In genomic region chr7:25710519-25711130, GRCm38 (mm10) we compare ENCODE assay signal across 7 mouse cellular contexts. TPM values are rescaled to one million over a fixed set of nuclear protein-coding genes. Genes with fewer than 3 reads are reported as not detected.
A peak's percentile ranks its signal among the peaks of the same experiment; 100 is the strongest.
DNase-seq lines count a peak whose midpoint lies in the region; ATAC-seq and TF ChIP-seq lines count a peak whose summit lies in the region.

No protein-coding gene starts in this region.

- DNase-seq in lung, embryonic 14.5 days: no peak
- DNase-seq in lung, adult 18-20 months: no peak
- DNase-seq in gastrocnemius, postnatal 14 days: no peak

- peak; percentile 20; the same call in 1 of the 2 replicates for TF ChIP-seq POLR2A in cortical plate, adult 2 months (IDR thresholded peaks at IDR 0.05; ENCODE audit: extremely low read depth, insufficient read depth, low read length)

- no peak overlapping the region for H3K4me3 ChIP-seq in lung, embryonic 14.5 days (ENCODE audit: low read depth, low read length)
- no peak overlapping the region for H3K4me3 ChIP-seq in cortical plate, adult 2 months (ENCODE audit: insufficient read depth, low read length)
- peak overlapping the region; percentile 16; the same call in 1 of the 2 replicates for H3K4me3 ChIP-seq in heart, embryonic 16.5 days (ENCODE audit: low read length)
- H3K4me3 ChIP-seq in liver, embryonic 12.5 days: no peak overlapping the region
- no peak overlapping the region for H3K4me3 ChIP-seq in stomach, embryonic 15.5 days (replicated peaks)

- intact Hi-C loops in gastrocnemius, postnatal 14 days (cut with DNase I; ENCODE audit: low total_unique reads): no loop called here

- peak overlapping the region; percentile 23 for H3K4me2 ChIP-seq in lung, embryonic 14.5 days
- peak overlapping the region; percentile 56 for H3K4me2 ChIP-seq in heart, embryonic 16.5 days (ENCODE audit: low read depth, low read length)
- H3K4me2 ChIP-seq in liver, embryonic 12.5 days: peak overlapping the region; percentile 17
- no peak overlapping the region; the same call in 1 of the 2 replicates for H3K4me2 ChIP-seq in stomach, embryonic 15.5 days

- peak overlapping the region; percentile 20 for H3K9ac ChIP-seq in lung, embryonic 14.5 days
- H3K9ac ChIP-seq in heart, embryonic 16.5 days (ENCODE audit: low read length): peak overlapping the region; percentile 68
- peak overlapping the region; percentile 40; the same call in 1 of the 2 replicates for H3K9ac ChIP-seq in liver, embryonic 12.5 days
- no peak overlapping the region for H3K9ac ChIP-seq in stomach, embryonic 15.5 days

- no peaks in the 10 kb centered on the region for H3K27me3 ChIP-seq in lung, embryonic 14.5 days (ENCODE audit: insufficient read depth, low read length)
- no peaks in the 10 kb centered on the region for H3K27me3 ChIP-seq in heart, embryonic 16.5 days (ENCODE audit: control insufficient read depth, insufficient read depth, low read length)
- no peaks in the 10 kb centered on the region for H3K27me3 ChIP-seq in liver, embryonic 12.5 days (replicated peaks)
- H3K27me3 ChIP-seq in stomach, embryonic 15.5 days (replicated peaks): no peaks in the 10 kb centered on the region

- no peak for TF ChIP-seq CTCF in lung, embryonic 14.5 days (IDR thresholded peaks at IDR 0.05; ENCODE audit: low read depth)
- no peak for TF ChIP-seq CTCF in cortical plate, adult 2 months (IDR thresholded peaks at IDR 0.05; ENCODE audit: extremely low read depth, insufficient read depth, low read length)

- no peak for ATAC-seq in lung, embryonic 14.5 days (ENCODE audit: insufficient read depth)
- no peak; the same call in 1 of the 2 replicates for ATAC-seq in heart, embryonic 16.5 days (replicated peaks; ENCODE audit: extremely low read depth, insufficient read depth, low FRiP score)
- ATAC-seq in liver, embryonic 12.5 days: peak; percentile 18; the same call in 1 of the 2 replicates
- ATAC-seq in stomach, embryonic 15.5 days (ENCODE audit: insufficient read depth, low FRiP score, low read depth): peak; percentile 1; the same call in 1 of the 2 replicates

- peaks cover 21% of the 10 kb centered on the region for H3K4me1 ChIP-seq in lung, embryonic 14.5 days (ENCODE audit: insufficient read depth)
- peaks cover 11% of the 10 kb centered on the region for H3K4me1 ChIP-seq in cortical plate, adult 2 months (ENCODE audit: control insufficient read depth, insufficient read depth, low read length)
- H3K4me1 ChIP-seq in heart, embryonic 16.5 days (ENCODE audit: control insufficient read depth, insufficient read depth, low read length): peaks cover 46% of the 10 kb centered on the region
- peaks cover 60% of the 10 kb centered on the region for H3K4me1 ChIP-seq in liver, embryonic 12.5 days
- H3K4me1 ChIP-seq in stomach, embryonic 15.5 days: peaks cover 50% of the 10 kb centered on the region

- peaks cover 40% of the 10 kb centered on the region for H3K36me3 ChIP-seq in lung, embryonic 14.5 days (ENCODE audit: insufficient read depth)
- peaks cover 33% of the 10 kb centered on the region for H3K36me3 ChIP-seq in heart, embryonic 16.5 days (ENCODE audit: control insufficient read depth, insufficient read depth)
- H3K36me3 ChIP-seq in liver, embryonic 12.5 days: peaks cover 78% of the 10 kb centered on the region
- H3K36me3 ChIP-seq in stomach, embryonic 15.5 days: peaks cover 22% of the 10 kb centered on the region

- 16% methylated on average over 7 of the region's 7 CpGs for WGBS in lung, embryonic 14.5 days
- 7% methylated on average over 7 of the region's 7 CpGs for WGBS in heart, embryonic 16.5 days
- WGBS in liver, embryonic 12.5 days (ENCODE audit: insufficient replicate concordance): 53% methylated on average over 6 of the region's 7 CpGs
- 10% methylated on average over 7 of the region's 7 CpGs for WGBS in stomach, embryonic 15.5 days

- no peaks in the 10 kb centered on the region for H3K9me3 ChIP-seq in lung, embryonic 14.5 days (ENCODE audit: low read depth, low read length)
- no peaks in the 10 kb centered on the region for H3K9me3 ChIP-seq in heart, embryonic 16.5 days (replicated peaks; ENCODE audit: control insufficient read depth, low read length)
- no peaks in the 10 kb centered on the region for H3K9me3 ChIP-seq in liver, embryonic 12.5 days (replicated peaks)
- H3K9me3 ChIP-seq in stomach, embryonic 15.5 days: no peaks in the 10 kb centered on the region

- H3K27ac ChIP-seq in lung, embryonic 14.5 days (ENCODE audit: low read depth): peak overlapping the region; percentile 58; the same call in 1 of the 2 replicates
- no peak overlapping the region for H3K27ac ChIP-seq in cortical plate, adult 2 months (ENCODE audit: insufficient read depth, low read length)
- H3K27ac ChIP-seq in heart, embryonic 16.5 days (ENCODE audit: low read length): peak overlapping the region; percentile 62
- peak overlapping the region; percentile 57; the same call in 1 of the 2 replicates for H3K27ac ChIP-seq in liver, embryonic 12.5 days
- peak overlapping the region; percentile 5; the same call in 1 of the 2 replicates for H3K27ac ChIP-seq in stomach, embryonic 15.5 days

RNA-seq across cellular contexts. Expression of gene Ccdc97, which starts 8.3 kb away (rescaled TPM):
- polyA plus RNA-seq in lung, embryonic 14.5 days (2014; fragmentation: Nextera tagmentation; extraction: Ambion mirVana): 28.6 and 29.4 TPM in 2 replicates
- 57.9 and 58.5 TPM in 2 replicates for polyA plus RNA-seq in cortical plate, adult 2 months (2012; rRNA removed)
- 19.9 and 23.0 TPM in 2 replicates for polyA plus RNA-seq in heart, embryonic 16.5 days (2015; fragmentation: Nextera tagmentation; extraction: Ambion mirVana)
- polyA plus RNA-seq in liver, embryonic 12.5 days (2016; fragmentation: Nextera tagmentation; extraction: Ambion mirVana): 14.7 and 15.2 TPM in 2 replicates
- 16.9 and 19.6 TPM in 2 replicates for polyA plus RNA-seq in stomach, embryonic 15.5 days (2015; fragmentation: Nextera tagmentation; extraction: Ambion mirVana)
- total RNA-seq in gastrocnemius, postnatal 14 days (2021): 10 to 100 TPM; 31.4 to 31.8 TPM

RNA-seq across cellular contexts. Expression of gene Tgfb1, which starts 23.8 kb away (rescaled TPM):
- 4.0 and 4.1 TPM in 2 replicates for polyA plus RNA-seq in lung, embryonic 14.5 days (2014; fragmentation: Nextera tagmentation; extraction: Ambion mirVana)
- polyA plus RNA-seq in cortical plate, adult 2 months (2012; rRNA removed): 5.6 and 6.2 TPM in 2 replicates
- 3.6 and 3.8 TPM in 2 replicates for polyA plus RNA-seq in heart, embryonic 16.5 days (2015; fragmentation: Nextera tagmentation; extraction: Ambion mirVana)
- 13.6 and 14.2 TPM in 2 replicates for polyA plus RNA-seq in liver, embryonic 12.5 days (2016; fragmentation: Nextera tagmentation; extraction: Ambion mirVana)
- 3.9 and 4.1 TPM in 2 replicates for polyA plus RNA-seq in stomach, embryonic 15.5 days (2015; fragmentation: Nextera tagmentation; extraction: Ambion mirVana)
- 10 to 100 TPM; 13.8 to 14.4 TPM for total RNA-seq in gastrocnemius, postnatal 14 days (2021)

RNA-seq across cellular contexts. Expression of gene B9d2, which starts 30.0 kb away (rescaled TPM):
- 25.1 and 27.6 TPM in 2 replicates for polyA plus RNA-seq in lung, embryonic 14.5 days (2014; fragmentation: Nextera tagmentation; extraction: Ambion mirVana)
- 38.8 and 42.4 TPM in 2 replicates for polyA plus RNA-seq in cortical plate, adult 2 months (2012; rRNA removed)
- polyA plus RNA-seq in heart, embryonic 16.5 days (2015; fragmentation: Nextera tagmentation; extraction: Ambion mirVana): 30.3 and 32.0 TPM in 2 replicates
- polyA plus RNA-seq in liver, embryonic 12.5 days (2016; fragmentation: Nextera tagmentation; extraction: Ambion mirVana): 24.9 and 29.5 TPM in 2 replicates
- polyA plus RNA-seq in stomach, embryonic 15.5 days (2015; fragmentation: Nextera tagmentation; extraction: Ambion mirVana): 23.2 and 25.3 TPM in 2 replicates
- total RNA-seq in gastrocnemius, postnatal 14 days (2021): 10 to 100 TPM in 1 of 2 experiments, 1 to 10 TPM in 1; 9.7 to 11.3 TPM

RNA-seq across cellular contexts. Expression of gene Tmem91, which starts 35.7 kb away (rescaled TPM):
- polyA plus RNA-seq in lung, embryonic 14.5 days (2014; fragmentation: Nextera tagmentation; extraction: Ambion mirVana): 1.6 and 2.8 TPM in 2 replicates
- 30.3 and 37.6 TPM in 2 replicates for polyA plus RNA-seq in cortical plate, adult 2 months (2012; rRNA removed)
- polyA plus RNA-seq in heart, embryonic 16.5 days (2015; fragmentation: Nextera tagmentation; extraction: Ambion mirVana): 2.1 and 2.2 TPM in 2 replicates
- 2.0 and 3.2 TPM in 2 replicates for polyA plus RNA-seq in liver, embryonic 12.5 days (2016; fragmentation: Nextera tagmentation; extraction: Ambion mirVana)
- 3.0 and 4.0 TPM in 2 replicates for polyA plus RNA-seq in stomach, embryonic 15.5 days (2015; fragmentation: Nextera tagmentation; extraction: Ambion mirVana)
- under 1 TPM in 1 of 2 experiments, not detected in 1; 0.35 TPM for total RNA-seq in gastrocnemius, postnatal 14 days (2021)

RNA-seq across cellular contexts. Expression of gene Hnrnpul1, which starts 43.9 kb away (rescaled TPM):
- 80.3 and 82.0 TPM in 2 replicates for polyA plus RNA-seq in lung, embryonic 14.5 days (2014; fragmentation: Nextera tagmentation; extraction: Ambion mirVana)
- polyA plus RNA-seq in cortical plate, adult 2 months (2012; rRNA removed): 36.7 and 37.6 TPM in 2 replicates
- 32.3 and 34.4 TPM in 2 replicates for polyA plus RNA-seq in heart, embryonic 16.5 days (2015; fragmentation: Nextera tagmentation; extraction: Ambion mirVana)
- 46.1 and 52.3 TPM in 2 replicates for polyA plus RNA-seq in liver, embryonic 12.5 days (2016; fragmentation: Nextera tagmentation; extraction: Ambion mirVana)
- polyA plus RNA-seq in stomach, embryonic 15.5 days (2015; fragmentation: Nextera tagmentation; extraction: Ambion mirVana): 49.0 and 54.2 TPM in 2 replicates
- total RNA-seq in gastrocnemius, postnatal 14 days (2021): 10 to 100 TPM; 67.9 to 69.5 TPM

Comparison
In these comparisons a context has a peak if more than half of its experiments do, and no peak if none do; other contexts are left out.
1. ATAC-seq: peak in liver, embryonic 12.5 days (single experiment) and stomach, embryonic 15.5 days (single experiment); none in lung, embryonic 14.5 days (single experiment) and heart, embryonic 16.5 days (single experiment).